Mouse (Mus musculus) left cerebral cortex, adult 11 months (tissue): Measurements from ENCODE around the gene Gm28553.
"Not testable (repeated sequence)": the region's sequence is repeated elsewhere in the genome, so short reads cannot be mapped to it uniquely, and the experiment has no call there.

ENCODE experiments used
- DNase-seq: peaks from one replicate; pipeline ENCODE4 v3.0.0; 2022; ENCODE audit warnings: low spot score

Gene Gm28553

GRCm38 (mm10) chrY:48856197-48856596, at the start of gene Gm28553:
Gm28553 (plus strand) TSS chrY:48856497.
- not testable (repeated sequence) for DNase-seq
